Mouse (Mus musculus) inflammation-experienced regulatory T-cells, adult 6 months (primary cell): ENCODE results near the gene Tyrobp. TPM values are rescaled to one million over a fixed set of nuclear protein-coding genes. Genes with fewer than 3 reads are reported as not detected.

ENCODE experiments used
- ATAC-seq: one replicate; pipeline ENCODE4 v1.8.0; 2017
- polyA plus RNA-seq, 3 experiments: library from polyadenylated mRNA; unstranded; fragments of 100-300 nt; shearing (Covaris generic); gene quantifications; one replicate each; pipeline ENCODE4 v1.2.1; 2017

Tyrobp gene
- polyA plus RNA-seq, 3 experiments from 2014 or later, result 0.79 to 15.0 (median 2.2) TPM

- ATAC-seq, result no peak
Observed at GRCm38 (mm10) chr7:30429327-30429726, 15.8 kb downstream of the Tyrobp start.

GRCm38 (mm10) chr7:30430191-30430590 is 16.6 kb downstream of the Tyrobp start:
- ATAC-seq, result no peak

- ATAC-seq, result peak; percentile 81
Observed at GRCm38 (mm10) chr7:30431793-30432192, 18.2 kb downstream of the Tyrobp start.

- no peak for ATAC-seq
Observed at GRCm38 (mm10) chr7:30434238-30434637, 20.7 kb downstream of the Tyrobp start.

GRCm38 (mm10) chr7:30434701-30435100 is 21.1 kb downstream of the Tyrobp start:
- no peak for ATAC-seq

- ATAC-seq, result no peak
Observed at GRCm38 (mm10) chr7:30435156-30435555, 21.6 kb downstream of the Tyrobp start.

- ATAC-seq, result peak; percentile 46
Observed at GRCm38 (mm10) chr7:30436879-30437278, 23.3 kb downstream of the Tyrobp start.

GRCm38 (mm10) chr7:30439734-30440133 is 26.2 kb downstream of the Tyrobp start:
- peak; percentile 48 for ATAC-seq

GRCm38 (mm10) chr7:30440697-30441096 is 27.1 kb downstream of the Tyrobp start:
- ATAC-seq, result no peak

- peak; percentile 60 for ATAC-seq
Observed at GRCm38 (mm10) chr7:30443696-30444095, 30.1 kb downstream of the Tyrobp start.

- ATAC-seq, result no peak
Observed at GRCm38 (mm10) chr7:30444154-30444970, 30.8 kb downstream of the Tyrobp start.

- ATAC-seq, result peak; percentile 68
Observed at GRCm38 (mm10) chr7:30444971-30445751, 31.6 kb downstream of the Tyrobp start, which contains the start of gene Aplp1. Gene Aplp1 (minus strand): TSS chr7:30445535.

- ATAC-seq, result no peak
Observed at GRCm38 (mm10) chr7:30450241-30450640, 36.7 kb downstream of the Tyrobp start.

- peak; percentile 51 for ATAC-seq
Observed at GRCm38 (mm10) chr7:30453327-30453726, 39.8 kb downstream of the Tyrobp start.

- peak; percentile 82 for ATAC-seq
Observed at GRCm38 (mm10) chr7:30453766-30454165, 40.2 kb downstream of the Tyrobp start.

- no peak for ATAC-seq
Observed at GRCm38 (mm10) chr7:30454259-30454658, 40.7 kb downstream of the Tyrobp start.

- no peak for ATAC-seq
Observed at GRCm38 (mm10) chr7:30456487-30456886, 42.9 kb downstream of the Tyrobp start.

GRCm38 (mm10) chr7:30456911-30457628 is 43.5 kb downstream of the Tyrobp start:
- no peak for ATAC-seq

- ATAC-seq, result no peak
Observed at GRCm38 (mm10) chr7:30457629-30458330, 44.2 kb downstream of the Tyrobp start, which contains the start of the genes Kirrel2 and Nphs1. Gene Kirrel2 (minus strand): TSS chr7:30457690. Gene Nphs1 (plus strand): TSS chr7:30458315.

- ATAC-seq, result no peak
Observed at GRCm38 (mm10) chr7:30459484-30459883, 45.9 kb downstream of the Tyrobp start.

- ATAC-seq, result no peak
Observed at GRCm38 (mm10) chr7:30463568-30463967, 50.0 kb downstream of the Tyrobp start.

- ATAC-seq, result no peak
Observed at GRCm38 (mm10) chr7:30463996-30464395, 50.4 kb downstream of the Tyrobp start.
